Mouse (Mus musculus): ENCODE results near the gene Cenpx. TPM values are rescaled to one million over a fixed set of nuclear protein-coding genes. Genes with fewer than 3 reads are reported as not detected.

The Cenpx gene
- 68.1 and 86.7 TPM in 2 replicates for polyA plus RNA-seq (2012; rRNA removed; ENCODE audit: low replicate concordance)

DNA sequence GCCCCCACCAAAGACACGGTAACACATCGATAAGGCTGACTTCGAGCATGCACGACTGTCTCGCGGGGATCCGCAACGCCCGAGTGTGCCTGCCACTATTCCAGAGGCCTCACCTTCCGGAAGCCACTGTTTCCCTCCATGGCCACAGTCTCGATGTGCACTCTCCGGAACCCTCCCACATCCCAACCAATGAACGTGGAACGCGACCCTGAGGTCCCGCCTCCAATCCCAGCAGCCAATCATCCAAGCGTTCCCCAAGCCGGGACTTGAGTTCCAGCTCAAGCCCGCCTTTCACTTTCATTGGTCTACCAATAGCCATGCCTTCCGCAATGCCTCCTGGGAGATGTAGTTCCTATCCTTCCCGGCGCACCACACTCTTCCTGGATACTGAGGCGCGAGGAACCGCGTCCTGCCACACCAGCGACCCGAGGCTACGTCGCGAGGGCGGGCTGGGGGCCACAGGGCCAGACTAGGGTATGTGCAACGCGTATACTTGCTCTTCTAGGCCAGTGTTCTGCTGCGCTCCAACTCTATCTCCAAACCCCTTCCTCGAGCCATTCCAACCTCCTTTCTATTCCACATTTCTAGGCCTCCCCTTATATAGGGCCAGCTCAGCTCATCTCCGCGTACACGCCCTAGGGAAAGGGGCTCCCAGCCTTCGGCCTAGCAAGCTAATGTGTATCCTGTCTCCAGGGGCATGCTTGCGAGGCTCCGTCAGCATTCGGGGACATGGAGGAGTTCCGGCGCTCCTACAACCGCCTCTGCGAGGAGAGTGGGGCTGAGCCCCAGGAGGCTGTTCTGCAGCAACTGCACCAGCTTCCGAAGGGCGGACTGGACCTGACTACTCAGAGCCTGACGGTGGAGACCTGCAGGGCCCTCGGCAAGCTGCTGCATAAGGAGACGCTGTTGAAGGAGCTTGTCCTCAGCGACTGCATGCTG is at the start of gene Cenpx, which contains the start of gene Lrrc45:
Cenpx (minus strand) TSS at position 159 of the 939 bp plus-strand sequence.
Lrrc45 (plus strand) TSS at position 346 of the 939 bp plus-strand sequence.

DNA sequence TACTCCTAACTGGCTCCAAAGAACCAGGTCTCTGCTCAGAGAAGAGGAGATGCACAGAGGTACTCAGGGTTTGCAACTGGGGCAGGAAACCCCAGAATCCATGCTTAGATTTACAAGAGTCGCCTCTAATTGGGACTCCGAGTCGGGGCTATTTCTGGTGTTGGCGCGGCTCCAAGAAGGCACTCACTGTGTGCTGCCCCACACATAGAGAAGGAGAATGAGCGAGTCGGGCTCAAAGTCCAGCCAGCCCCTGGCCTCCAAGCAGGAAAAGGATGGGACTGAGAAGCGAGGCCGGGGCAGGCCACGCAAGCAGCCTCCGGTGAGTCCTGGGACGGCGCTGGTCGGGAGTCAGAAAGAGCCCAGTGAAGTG is 49.1 kb upstream of the Cenpx start, which contains the start of gene Hmga1b:
Hmga1b (plus strand) TSS at position 123 of the 370 bp plus-strand sequence.

GRCm38 (mm10) chr11:120731858-120732680 is 18.5 kb upstream of the Cenpx start, which contains the start of gene Cbr2:
Gene Cbr2 (minus strand): TSS chr11:120732114.

GRCm38 (mm10) chr11:120727169-120727527 is 13.6 kb upstream of the Cenpx start, which contains the start of gene Dcxr:
Gene Dcxr (minus strand): TSS chr11:120727281.

DNA sequence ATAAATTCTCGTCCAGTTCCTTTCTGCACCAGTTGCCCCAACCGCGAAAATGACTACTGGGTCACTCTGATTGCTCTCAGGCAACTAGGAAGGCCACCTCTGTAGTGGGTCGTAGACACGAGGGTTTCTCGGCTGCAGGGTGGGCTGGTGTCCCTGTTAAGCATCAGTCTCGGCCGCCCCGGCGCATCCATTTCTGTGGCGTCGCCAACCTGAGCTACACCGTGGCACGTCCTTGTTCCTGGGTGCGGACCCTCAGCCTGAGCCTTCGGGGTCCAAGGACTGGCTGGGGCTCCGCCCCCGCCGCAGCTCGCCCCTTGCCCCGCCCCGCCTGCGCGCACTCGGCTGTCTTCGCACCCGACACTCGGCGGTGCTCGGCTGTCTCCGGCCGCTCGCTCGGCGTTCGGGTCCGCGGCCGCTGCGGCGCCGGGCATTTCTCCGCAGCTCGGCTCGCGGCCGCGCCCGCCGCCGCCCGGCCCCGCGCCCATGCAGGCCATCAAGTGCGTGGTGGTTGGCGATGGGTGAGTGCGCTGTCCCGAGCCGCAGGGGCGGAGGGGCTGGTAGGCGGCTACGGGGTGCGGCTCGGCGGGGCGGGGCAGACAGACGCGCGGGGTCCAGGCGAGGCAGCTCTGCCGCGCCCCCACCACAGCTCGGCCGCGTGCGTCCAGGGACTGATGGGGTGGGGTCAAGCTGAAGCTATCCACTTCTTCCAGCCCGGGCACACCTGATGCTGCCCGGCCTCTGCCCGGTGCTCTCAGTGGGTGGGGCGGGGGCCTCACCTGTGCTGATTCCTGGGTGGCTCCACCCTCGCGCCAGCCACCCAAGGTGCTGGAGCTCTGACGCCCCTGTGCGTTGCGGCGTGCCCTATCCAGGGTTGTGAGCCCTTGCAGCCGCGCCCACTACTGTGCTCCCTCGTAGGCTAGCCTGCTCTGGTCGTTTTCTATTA is 7.9 kb upstream of the Cenpx start, which contains the start of gene Rac3:
Rac3 (plus strand) TSS at position 347 of the 943 bp plus-strand sequence.

GRCm38 (mm10) chr11:120672687-120673593 is 40.6 kb downstream of the Cenpx start, which contains the start of gene Aspscr1:
Gene Aspscr1 (plus strand): TSS chr11:120672973.

GRCm38 (mm10) chr11:120661076-120661460 is 52.5 kb downstream of the Cenpx start, which contains the start of gene Notum:
Gene Notum (minus strand): TSS chr11:120661175.

Other genes with a start within 250 kb of the Cenpx start
- 12.1 and 13.4 TPM in 2 replicates for gene Arl16, start 246.1 kb downstream of the Cenpx start, polyA plus RNA-seq (2012; rRNA removed; ENCODE audit: low replicate concordance)
- gene Mrpl12, start 229.1 kb downstream of the Cenpx start, polyA plus RNA-seq (2012; rRNA removed; ENCODE audit: low replicate concordance), result 161 and 284 TPM in 2 replicates
- gene Slc25a10, start 221.9 kb downstream of the Cenpx start, polyA plus RNA-seq (2012; rRNA removed; ENCODE audit: low replicate concordance), result 495 and 586 TPM in 2 replicates
- 1.7 and 2.5 TPM in 2 replicates for gene Gcgr, start 183.0 kb downstream of the Cenpx start, polyA plus RNA-seq (2012; rRNA removed; ENCODE audit: low replicate concordance)
- gene Mcrip1, start 164.0 kb downstream of the Cenpx start, polyA plus RNA-seq (2012; rRNA removed; ENCODE audit: low replicate concordance), result 28.4 and 38.6 TPM in 2 replicates
- not detected in 2 replicates for gene Ppp1r27, start 162.6 kb downstream of the Cenpx start, polyA plus RNA-seq (2012; rRNA removed; ENCODE audit: low replicate concordance)
- 428 and 758 TPM in 2 replicates for gene P4hb, start 140.5 kb downstream of the Cenpx start, polyA plus RNA-seq (2012; rRNA removed; ENCODE audit: low replicate concordance)
- gene Arhgdia, start 132.1 kb downstream of the Cenpx start, polyA plus RNA-seq (2012; rRNA removed; ENCODE audit: low replicate concordance), result 773 and 1,267 TPM in 2 replicates
- gene Alyref, start 115.4 kb downstream of the Cenpx start, polyA plus RNA-seq (2012; rRNA removed; ENCODE audit: low replicate concordance), result 10.3 and 18.4 TPM in 2 replicates
- 97.9 and 105 TPM in 2 replicates for gene Anapc11, start 115.3 kb downstream of the Cenpx start, polyA plus RNA-seq (2012; rRNA removed; ENCODE audit: low replicate concordance)
- 2.4 and 8.9 TPM in 2 replicates for gene Npb, start 105.3 kb downstream of the Cenpx start, polyA plus RNA-seq (2012; rRNA removed; ENCODE audit: low replicate concordance)
- gene Pcyt2, start 95.8 kb downstream of the Cenpx start, polyA plus RNA-seq (2012; rRNA removed; ENCODE audit: low replicate concordance), result 661 and 912 TPM in 2 replicates
- gene Sirt7, start 88.5 kb downstream of the Cenpx start, polyA plus RNA-seq (2012; rRNA removed; ENCODE audit: low replicate concordance), result 89.3 and 105 TPM in 2 replicates
- 29.6 and 39.6 TPM in 2 replicates for gene Mafg, start 80.1 kb downstream of the Cenpx start, polyA plus RNA-seq (2012; rRNA removed; ENCODE audit: low replicate concordance)
- 7.4 and 36.8 TPM in 2 replicates for gene Pycr1, start 70.0 kb downstream of the Cenpx start, polyA plus RNA-seq (2012; rRNA removed; ENCODE audit: low replicate concordance)
- 0.45 and 0.62 TPM in 2 replicates for gene Myadml2, start 65.6 kb downstream of the Cenpx start, polyA plus RNA-seq (2012; rRNA removed; ENCODE audit: low replicate concordance)
- 0.69 and 4.7 TPM in 2 replicates for gene Notum, start 52.6 kb downstream of the Cenpx start, polyA plus RNA-seq (2012; rRNA removed; ENCODE audit: low replicate concordance)
- gene Aspscr1, start 40.8 kb downstream of the Cenpx start, polyA plus RNA-seq (2012; rRNA removed; ENCODE audit: low replicate concordance), result 164 and 233 TPM in 2 replicates
- gene Lrrc45, start 187 bp upstream of the Cenpx start, polyA plus RNA-seq (2012; rRNA removed; ENCODE audit: low replicate concordance), result 19.5 and 23.4 TPM in 2 replicates
- 7.2 and 8.1 TPM in 2 replicates for gene Rac3, start 7.7 kb upstream of the Cenpx start, polyA plus RNA-seq (2012; rRNA removed; ENCODE audit: low replicate concordance)
- gene Dcxr, start 13.5 kb upstream of the Cenpx start, polyA plus RNA-seq (2012; rRNA removed; ENCODE audit: low replicate concordance), result 116 and 156 TPM in 2 replicates
- gene Cbr2, start 18.4 kb upstream of the Cenpx start, polyA plus RNA-seq (2012; rRNA removed; ENCODE audit: low replicate concordance), result 4.2 and 5.5 TPM in 2 replicates
- 1.4 and 3.2 TPM in 2 replicates for gene Hmga1b, start 49.1 kb upstream of the Cenpx start, polyA plus RNA-seq (2012; rRNA removed; ENCODE audit: low replicate concordance)
- 94.9 and 139 TPM in 2 replicates for gene Rfng, start 70.5 kb upstream of the Cenpx start, polyA plus RNA-seq (2012; rRNA removed; ENCODE audit: low replicate concordance)
- gene Gps1, start 70.5 kb upstream of the Cenpx start, polyA plus RNA-seq (2012; rRNA removed; ENCODE audit: low replicate concordance), result 82.5 and 85.8 TPM in 2 replicates
- gene Dus1l, start 82.7 kb upstream of the Cenpx start, polyA plus RNA-seq (2012; rRNA removed; ENCODE audit: low replicate concordance), result 28.7 and 29.8 TPM in 2 replicates
- gene Fasn, start 110.8 kb upstream of the Cenpx start, polyA plus RNA-seq (2012; rRNA removed; ENCODE audit: low replicate concordance), result 195 and 525 TPM in 2 replicates
- gene Ccdc57, start 219.1 kb upstream of the Cenpx start, polyA plus RNA-seq (2012; rRNA removed; ENCODE audit: low replicate concordance), result 0.43 and 0.86 TPM in 2 replicates
- 35.6 and 82.7 TPM in 2 replicates for gene Slc16a3, start 234.7 kb upstream of the Cenpx start, polyA plus RNA-seq (2012; rRNA removed; ENCODE audit: low replicate concordance)